Mouse (Mus musculus) embryo, embryonic 9.5 days (tissue): Measurements from ENCODE around the gene Igsf11.
A peak's percentile ranks its signal among the peaks of the same experiment; 100 is the strongest.

ENCODE experiments used
- DNase-seq: peaks from one replicate; pipeline ENCODE4 v3.0.0-alpha.2; 2017; ENCODE audit errors: extremely low spot score

Gene Igsf11

DNA sequence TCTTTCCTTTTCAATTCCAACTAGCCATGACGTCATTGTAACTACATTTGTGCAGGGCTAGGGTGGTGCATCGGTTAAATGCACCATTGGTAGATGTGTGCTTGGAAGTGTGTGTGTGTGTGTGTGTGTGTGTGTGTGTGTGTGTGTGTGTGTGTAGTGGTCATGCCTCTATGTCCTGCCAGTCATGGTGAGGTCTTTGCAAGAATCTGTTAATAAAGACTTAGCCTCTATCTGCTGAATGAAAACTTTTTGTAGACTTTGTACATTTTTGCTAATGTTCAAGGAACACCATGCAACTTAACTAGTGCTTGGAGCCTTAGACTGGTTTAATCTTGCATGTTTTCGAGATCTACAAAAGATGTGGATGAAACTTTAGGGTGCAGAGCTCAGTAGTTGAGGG lies 48.3 kb downstream of the Igsf11 start:
- no peak for DNase-seq

- peak; percentile 31 for DNase-seq
These were observed 48.8 kb downstream of the Igsf11 start for GRCm38 (mm10) chr16:38941275-38941674.

DNA sequence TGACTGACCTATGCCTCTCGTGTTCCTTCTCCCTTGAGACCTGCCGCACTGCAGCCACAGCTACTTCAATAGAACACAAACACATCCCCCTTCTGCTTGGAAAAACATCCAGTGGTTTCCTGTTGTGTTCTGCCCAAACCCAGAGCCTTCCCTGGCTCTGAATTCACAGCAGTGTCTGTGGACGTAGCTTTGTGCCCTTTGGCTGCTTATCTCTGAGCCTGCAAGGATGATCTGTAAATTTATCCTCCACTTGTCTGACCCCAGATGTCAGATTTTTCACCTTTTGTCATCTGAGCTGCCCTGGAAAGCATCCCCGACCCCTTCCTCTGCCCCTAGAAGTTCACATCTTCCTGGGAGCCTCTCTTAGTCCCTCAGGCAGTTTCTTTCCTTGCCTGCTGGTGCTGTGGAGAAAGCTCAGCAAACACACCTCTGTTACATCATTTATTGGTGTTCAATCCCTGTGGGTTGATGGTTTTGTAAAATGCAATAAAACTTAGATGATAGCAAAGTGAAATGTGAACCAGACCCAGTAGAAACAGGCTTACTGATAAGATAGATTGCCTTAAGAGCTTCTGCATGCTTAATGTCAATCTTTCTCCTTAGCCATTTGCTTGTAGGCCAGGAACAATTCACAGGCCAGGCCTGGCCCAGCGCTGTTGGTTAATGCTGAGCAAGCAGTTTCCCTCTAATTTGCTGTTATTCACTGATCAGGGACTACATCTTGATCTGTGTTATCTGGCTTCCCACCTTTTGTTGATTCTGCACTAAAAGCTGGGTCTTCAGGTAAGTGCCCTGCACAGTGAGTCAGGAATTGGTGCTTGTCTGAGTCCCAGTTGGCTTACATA lies 51.5 kb downstream of the Igsf11 start:
- peak; percentile 57 for DNase-seq

DNA sequence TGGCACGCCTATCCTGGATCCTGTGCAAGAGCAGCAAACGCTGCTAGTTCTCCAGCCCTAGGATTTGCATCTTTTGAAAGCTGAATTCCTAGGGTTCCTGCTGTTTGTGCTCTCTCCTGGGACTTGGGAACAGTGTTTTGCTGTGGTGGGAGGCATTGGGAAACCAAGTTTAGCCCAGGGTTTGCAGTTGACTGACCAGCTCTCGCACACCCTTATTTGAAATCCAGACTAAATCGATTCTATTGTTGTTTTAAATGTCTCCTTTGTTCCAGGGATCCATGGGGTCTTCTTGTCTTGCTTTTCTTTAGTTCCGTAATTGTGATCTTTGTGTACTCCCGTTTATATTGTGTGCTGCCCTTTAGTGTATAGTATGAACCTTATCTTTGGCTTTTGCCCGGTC lies 52.6 kb downstream of the Igsf11 start:
- DNase-seq, result peak; percentile 14

DNA sequence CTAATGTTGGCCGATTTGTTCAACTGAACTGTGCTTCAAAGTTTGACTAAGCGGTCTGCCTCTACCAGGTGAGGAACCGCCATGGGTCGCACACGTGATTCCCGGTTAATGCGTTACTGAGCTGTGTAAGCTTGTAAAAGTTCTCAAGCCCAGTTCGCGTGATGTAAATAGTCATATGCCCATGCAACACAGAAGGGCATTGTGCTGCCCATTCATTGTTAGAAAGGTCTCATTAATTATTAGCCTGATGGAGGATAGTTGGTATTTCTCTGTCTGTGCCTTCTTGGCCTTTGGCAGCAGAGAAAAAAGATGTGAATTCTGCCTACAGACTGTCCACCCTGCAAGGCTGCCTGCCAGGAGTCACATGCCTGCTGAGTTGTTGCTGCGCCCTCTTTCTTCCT lies 53.1 kb downstream of the Igsf11 start:
- no peak for DNase-seq

- DNase-seq, result no peak
These were observed 54.0 kb downstream of the Igsf11 start for GRCm38 (mm10) chr16:38946453-38946852.

DNA sequence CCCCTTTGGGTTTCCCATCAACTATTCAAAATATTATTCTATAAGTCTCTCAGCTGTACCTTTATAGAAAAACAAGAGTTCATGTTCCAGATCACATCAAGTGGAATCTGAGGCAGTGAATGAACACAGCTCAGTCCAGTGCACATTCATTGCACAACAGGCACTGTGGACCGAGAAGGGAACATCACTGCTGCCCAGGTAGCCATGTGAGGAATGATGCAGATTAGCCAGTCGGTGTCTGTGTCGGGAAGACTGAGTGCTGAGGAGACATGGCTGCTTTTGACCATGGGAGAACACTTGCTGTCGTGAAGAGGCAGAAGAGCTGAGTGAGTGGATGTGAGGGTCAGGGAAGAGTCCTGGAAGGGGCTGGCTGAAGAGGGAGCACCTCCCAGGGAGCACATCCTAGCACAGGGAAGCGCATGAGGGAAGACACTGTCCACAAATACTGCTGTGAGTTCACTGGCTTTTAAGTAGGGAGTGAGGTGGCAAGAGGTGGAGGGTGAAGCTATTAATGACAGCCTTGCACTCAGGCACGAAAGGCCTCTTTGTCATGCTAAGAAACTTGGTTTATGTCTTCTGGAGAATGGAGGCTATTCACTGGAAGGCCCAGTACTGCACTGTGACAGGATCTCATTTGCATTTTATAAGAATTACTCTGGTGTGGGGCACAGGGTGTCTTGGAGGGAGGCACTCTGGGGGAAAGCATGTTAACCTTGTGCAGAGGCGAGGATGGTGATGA lies 54.8 kb downstream of the Igsf11 start:
- no peak for DNase-seq

GRCm38 (mm10) chr16:38948441-38948840 lies 56.0 kb downstream of the Igsf11 start:
- DNase-seq, result no peak

DNA sequence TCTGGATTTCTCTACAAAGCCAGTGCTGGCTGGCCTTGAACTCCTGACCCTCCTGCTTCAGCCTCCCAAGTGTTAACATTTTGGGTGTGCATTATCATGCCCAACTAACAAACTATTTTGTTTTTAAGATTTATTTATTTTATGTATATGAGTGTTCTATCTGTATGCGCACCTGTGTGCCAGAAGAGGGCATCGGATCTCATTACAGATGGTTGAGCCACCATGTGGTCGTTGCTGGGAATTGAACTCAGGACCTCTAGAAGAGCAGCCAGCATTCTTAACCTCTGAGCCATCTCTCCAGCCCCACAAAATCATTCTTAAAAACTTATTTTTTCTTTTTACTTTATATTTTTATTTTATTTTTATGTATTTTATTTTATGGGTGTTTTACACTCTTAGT lies 60.4 kb downstream of the Igsf11 start:
- DNase-seq, result no peak

- DNase-seq, result no peak
These were observed 61.4 kb downstream of the Igsf11 start for GRCm38 (mm10) chr16:38953821-38954220.

- DNase-seq, result no peak
These were observed 62.2 kb downstream of the Igsf11 start for GRCm38 (mm10) chr16:38954501-38955288.

GRCm38 (mm10) chr16:38955296-38955695 lies 62.8 kb downstream of the Igsf11 start:
- no peak for DNase-seq

GRCm38 (mm10) chr16:38958801-38959200 lies 66.3 kb downstream of the Igsf11 start:
- no peak for DNase-seq

DNA sequence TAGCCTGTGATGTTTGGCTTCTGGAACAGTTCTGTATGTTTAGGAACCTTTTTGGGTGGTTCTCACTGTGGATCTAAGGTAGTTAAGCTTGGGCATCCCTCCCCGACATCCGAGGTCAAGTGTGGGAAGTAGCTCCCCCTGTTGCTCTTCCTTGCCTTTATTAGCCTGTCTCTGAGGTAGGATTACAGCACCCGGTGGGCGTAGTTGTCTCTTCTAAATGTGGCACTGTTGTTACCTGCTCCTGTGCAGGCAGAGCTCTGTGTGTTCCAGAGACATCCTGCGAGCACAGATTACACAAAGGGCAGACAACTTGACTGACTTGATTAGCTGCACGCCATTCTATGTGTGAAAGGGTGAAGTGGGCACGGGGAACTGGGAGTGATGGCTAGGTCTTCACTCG lies 68.1 kb downstream of the Igsf11 start:
- no peak for DNase-seq

DNA sequence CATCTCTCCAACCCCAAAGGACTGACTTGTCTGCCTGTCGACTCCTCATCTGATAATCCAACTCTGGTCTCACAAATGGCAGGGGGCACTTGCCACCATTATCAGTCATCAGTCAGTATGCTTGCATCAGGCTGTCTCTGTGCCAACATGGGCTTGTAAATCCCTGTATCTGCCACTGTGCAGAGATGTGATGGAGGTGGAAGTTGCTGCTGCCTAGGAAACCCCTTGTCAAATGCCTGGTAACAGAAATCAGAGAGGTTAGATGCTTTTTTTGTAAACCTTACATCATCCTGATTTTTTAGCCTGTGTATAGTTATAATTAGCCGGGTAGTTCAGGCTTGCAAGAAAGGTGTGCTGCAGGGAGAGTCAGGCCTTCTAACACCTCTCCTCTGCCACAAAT lies 69.4 kb downstream of the Igsf11 start:
- no peak for DNase-seq

DNA sequence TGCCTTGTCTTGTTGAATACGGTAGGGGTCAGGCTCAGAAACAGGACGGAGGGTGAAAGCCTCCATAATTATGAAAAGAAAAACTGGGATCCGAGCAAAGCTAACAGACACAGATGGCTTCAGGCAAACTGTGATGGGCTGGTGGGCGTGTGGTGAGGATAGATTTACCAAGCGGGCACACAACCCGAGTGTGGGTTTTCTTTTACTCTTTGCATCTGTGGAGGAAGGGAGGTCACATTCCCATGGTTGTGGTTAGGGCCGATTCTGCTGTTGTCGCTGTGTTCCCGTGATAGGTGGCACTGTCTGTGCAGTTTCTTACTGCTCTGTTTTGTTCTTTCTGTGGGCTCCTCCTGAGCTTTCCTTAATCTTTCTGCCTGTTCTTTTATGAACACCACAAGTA lies 70.2 kb downstream of the Igsf11 start:
- DNase-seq, result no peak

DNA sequence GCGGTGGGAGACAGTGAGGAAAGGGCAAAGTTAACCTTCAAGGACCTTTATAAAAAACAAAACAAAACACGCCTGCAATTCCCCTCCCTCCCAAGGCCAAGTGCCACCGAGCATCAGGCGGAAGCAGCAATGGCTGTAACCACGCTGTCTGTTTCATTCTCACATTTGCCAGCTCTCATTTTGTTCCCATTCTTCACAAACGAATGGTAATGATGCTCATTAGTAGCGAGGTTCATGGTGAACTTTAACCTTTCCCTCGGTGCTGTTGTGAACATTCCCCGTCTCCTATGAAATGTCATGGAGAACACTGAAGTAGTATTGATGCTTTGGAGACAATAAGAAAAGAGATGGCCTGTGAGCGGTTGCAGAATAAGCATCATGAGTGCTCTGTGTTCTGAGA lies 74.6 kb downstream of the Igsf11 start:
- DNase-seq, result no peak

GRCm38 (mm10) chr16:38976151-38976550 lies 83.7 kb downstream of the Igsf11 start:
- no peak for DNase-seq

GRCm38 (mm10) chr16:38978546-38978945 lies 86.1 kb downstream of the Igsf11 start:
- no peak for DNase-seq

DNA sequence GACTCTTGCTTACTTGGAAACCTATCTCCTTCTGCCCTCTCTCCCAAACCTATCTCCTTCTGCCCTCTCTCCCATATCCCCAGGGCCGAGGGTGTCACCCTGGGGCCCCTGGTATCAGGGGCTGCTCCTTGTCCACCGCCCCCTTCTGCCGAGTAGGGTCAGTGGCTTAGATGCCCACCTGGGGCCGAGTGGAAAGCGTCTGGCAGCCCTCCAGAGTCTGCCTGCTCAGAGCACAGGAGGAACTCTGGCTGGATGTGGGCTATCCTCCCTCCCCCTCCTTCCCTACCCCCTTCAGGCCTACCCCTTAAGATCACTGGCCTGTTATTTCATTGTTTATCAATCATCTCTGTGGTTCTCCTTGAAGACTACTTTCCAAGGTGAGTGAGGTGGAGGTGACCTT lies 88.1 kb downstream of the Igsf11 start:
- no peak for DNase-seq

DNA sequence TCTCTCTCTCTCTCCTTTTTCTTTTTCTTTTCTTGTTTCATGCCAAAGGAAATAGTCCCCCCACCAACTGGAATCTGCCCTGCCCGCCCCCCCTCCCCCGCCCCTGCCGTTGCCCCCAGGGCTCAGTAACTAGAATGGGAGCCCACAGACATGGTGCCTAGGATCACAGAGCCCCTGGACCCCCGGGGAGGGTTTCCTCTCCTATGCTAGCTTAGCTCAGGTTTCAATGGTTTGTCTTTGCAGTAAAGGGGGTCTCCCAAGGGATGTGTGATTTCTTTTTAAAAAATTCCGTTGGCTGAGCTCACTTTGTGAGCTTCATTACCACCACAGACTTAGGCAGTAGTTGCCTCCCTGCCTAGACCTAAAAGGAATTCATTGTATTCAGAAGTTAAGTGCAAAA lies 89.6 kb downstream of the Igsf11 start:
- peak; percentile 28 for DNase-seq

- peak; percentile 23 for DNase-seq
These were observed 90.2 kb downstream of the Igsf11 start for GRCm38 (mm10) chr16:38982508-38983236.
